Mouse (Mus musculus): ENCODE measurements around the gene Olfr773.
"Not testable (repeated sequence)": the region's sequence is repeated elsewhere in the genome, so short reads cannot be mapped to it uniquely, and the experiment has no call there.

Olfr773 gene

DNA sequence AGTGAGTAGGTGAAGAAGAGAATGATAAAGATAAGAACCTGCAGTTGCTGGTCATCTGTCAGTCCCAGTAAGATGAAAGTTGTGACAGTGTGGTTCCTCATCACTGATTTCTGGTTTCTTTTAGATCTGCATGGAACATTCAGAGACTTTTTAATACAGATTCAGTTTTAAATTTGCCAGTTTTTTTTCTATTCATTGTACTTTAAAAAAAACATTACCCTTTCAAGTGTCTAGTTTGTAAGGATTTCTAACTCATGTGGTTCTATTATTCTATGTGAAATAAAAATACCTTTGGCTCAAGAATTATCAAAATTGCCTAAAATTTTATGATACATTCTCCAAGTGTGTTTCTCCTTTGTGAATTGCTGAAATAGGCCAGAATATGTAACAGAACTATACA, at the start of gene Olfr773:
Gene Olfr773 (minus strand): TSS at position 101 of the 400 bp plus-strand sequence.
- DNase-seq (ENCODE audit: extremely low read depth, low read depth, low spot score), result not testable (repeated sequence)

DNA sequence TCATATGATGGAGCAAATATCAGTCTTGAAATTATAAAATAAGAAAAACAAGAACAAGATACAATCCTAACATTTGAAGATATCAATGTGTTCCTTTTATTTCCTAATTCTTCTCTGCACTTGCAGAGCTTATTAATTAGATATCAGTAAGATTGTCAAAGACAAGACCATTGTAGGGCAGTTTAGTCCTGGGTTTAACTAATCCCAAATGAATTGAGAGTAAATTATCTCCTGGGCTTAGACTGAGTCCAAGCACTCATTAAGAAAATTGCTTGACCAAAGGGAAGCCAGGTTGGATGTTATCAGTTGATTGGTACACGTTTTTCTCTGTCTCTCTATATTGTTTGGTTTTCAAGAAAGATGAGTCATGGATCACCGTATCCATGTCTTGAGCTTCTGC, 48.7 kb upstream of the Olfr773 start, which contains the start of gene Olfr774:
Gene Olfr774 (plus strand): TSS at position 301 of the 400 bp plus-strand sequence.
- DNase-seq (ENCODE audit: extremely low read depth, low read depth, low spot score), result no peak

- no peak for DNase-seq (ENCODE audit: extremely low read depth, low read depth, low spot score)
Observed at GRCm38 (mm10) chr10:129230737-129231136, 43.5 kb upstream of the Olfr773 start.

DNA sequence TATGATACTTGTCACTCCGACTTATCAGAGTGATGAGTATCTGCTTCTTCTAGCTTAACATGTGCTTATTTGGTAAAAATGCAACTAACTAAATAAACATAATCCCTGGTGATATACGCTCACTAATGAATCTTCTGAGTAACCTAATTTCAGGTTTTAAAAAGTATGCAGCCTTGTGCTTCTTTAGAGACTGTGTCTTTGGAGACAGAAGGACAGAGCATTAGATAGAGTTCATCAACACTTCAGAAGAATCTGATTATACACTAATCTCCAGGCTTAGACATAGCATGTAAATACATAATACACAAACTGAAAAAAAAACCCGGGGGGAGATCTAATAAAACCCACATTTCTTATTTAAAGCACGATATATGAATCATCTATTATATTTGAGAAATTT, 9.4 kb downstream of the Olfr773 start, which contains the start of gene Olfr772:
Gene Olfr772 (minus strand): TSS at position 101 of the 400 bp plus-strand sequence.
- not testable (repeated sequence) for DNase-seq (ENCODE audit: extremely low read depth, low read depth, low spot score)

- no peak for DNase-seq (ENCODE audit: extremely low read depth, low read depth, low spot score)
Observed at GRCm38 (mm10) chr10:129164651-129165050, 22.6 kb downstream of the Olfr773 start, which contains the start of gene Olfr771. TSS of gene Olfr771 (minus strand) at chr10:129164751.

- DNase-seq (ENCODE audit: extremely low read depth, low read depth, low spot score), result no peak
Observed at GRCm38 (mm10) chr10:129138898-129139297, 48.3 kb downstream of the Olfr773 start, which contains the start of gene Olfr770. TSS of gene Olfr770 (minus strand) at chr10:129138998.
